Mouse (Mus musculus): Measurements from ENCODE around the gene Parp2. TPM values are rescaled to one million over a fixed set of nuclear protein-coding genes. Genes with fewer than 3 reads are reported as not detected.
"Not testable (repeated sequence)": the region's sequence is repeated elsewhere in the genome, so short reads cannot be mapped to it uniquely, and the experiment has no call there.

The Parp2 gene
- total RNA-seq, 2 experiments from 2014 or later: 8.0 to 10.2 TPM

DNA sequence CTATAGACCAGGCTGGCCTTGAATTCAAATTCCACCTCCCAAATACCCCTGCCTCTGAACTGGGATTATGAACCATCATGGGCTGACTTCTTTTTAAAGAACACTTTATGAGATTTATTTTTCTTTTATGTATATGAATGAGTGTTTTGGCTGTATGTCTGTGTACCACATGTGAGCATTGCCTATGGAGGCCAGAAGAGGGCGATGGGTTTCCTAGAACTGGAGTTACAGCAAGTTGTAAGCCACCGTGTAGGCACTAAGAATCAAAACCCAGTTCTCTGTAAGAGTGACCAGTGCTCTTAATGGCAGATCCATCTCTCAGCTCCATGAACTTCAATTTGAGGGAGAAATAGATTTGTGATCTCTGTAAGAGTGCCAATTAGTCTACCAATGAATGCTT, 15.6 kb downstream of the Parp2 start:
- intact Hi-C loops (cut with DNase I): no loop called here
- DNase-seq: no peak

DNA sequence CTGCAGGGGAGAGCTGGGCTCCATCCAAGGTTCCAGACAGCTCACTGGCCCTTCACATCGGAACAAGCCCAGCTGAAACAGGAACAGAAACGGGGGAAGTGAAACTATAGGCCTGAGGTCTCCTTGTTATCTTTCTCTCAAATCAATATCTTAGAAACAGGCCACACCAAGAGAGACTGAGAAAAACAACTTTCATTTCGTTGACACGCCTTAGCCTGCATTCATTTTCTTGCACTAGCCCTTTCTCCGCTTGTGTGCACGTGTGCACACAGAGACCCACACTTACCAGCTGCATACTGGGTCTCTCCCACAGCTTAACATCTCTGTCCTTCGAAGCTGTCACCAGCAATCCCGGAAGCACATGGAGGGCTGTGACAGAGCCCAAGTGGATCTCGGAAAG, 16.6 kb downstream of the Parp2 start:
- intact Hi-C loops (cut with DNase I): no loop called here
- DNase-seq: no peak

DNA sequence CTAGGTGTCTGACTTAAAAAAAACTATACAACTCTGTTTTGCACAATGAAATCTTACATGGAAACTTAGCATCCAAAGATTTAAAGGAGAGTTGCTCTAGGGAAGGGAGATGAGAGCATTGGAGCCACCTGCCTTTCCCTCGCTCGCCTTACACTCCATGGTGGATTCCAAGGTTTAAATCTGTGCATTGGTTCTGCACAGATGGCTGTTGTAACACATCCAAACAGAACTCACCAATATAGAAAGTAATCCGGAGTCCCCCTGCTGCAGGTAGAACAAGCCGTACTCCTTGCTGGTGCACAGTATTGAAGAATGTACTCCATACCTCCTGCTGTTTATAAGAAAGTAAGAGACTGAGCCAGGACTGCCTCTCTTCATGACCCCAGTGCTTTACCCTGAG, 18.9 kb downstream of the Parp2 start:
- intact Hi-C loops (cut with DNase I): no loop called here
- DNase-seq: no peak

DNA sequence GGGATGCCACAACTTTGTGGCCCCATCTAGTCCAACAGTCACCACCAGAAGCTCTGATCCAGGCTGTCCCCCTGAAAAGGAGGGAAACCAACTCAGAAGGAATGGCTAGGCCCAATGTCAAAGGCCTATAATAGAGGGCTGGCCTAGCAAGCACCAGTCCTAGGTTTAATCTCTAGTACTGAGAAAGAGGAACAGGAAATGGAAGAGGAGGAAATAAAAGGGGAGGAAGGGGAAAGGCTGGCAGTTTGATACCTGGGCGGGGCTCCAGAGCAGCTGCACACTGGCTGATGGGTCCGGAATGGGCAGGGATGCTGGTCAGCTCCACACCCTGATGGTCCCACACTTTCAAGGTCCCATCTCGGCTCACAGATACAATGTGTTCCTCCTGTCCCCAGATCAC, 22.2 kb downstream of the Parp2 start:
- no peak for DNase-seq
- intact Hi-C loops (cut with DNase I): no loop called here

DNA sequence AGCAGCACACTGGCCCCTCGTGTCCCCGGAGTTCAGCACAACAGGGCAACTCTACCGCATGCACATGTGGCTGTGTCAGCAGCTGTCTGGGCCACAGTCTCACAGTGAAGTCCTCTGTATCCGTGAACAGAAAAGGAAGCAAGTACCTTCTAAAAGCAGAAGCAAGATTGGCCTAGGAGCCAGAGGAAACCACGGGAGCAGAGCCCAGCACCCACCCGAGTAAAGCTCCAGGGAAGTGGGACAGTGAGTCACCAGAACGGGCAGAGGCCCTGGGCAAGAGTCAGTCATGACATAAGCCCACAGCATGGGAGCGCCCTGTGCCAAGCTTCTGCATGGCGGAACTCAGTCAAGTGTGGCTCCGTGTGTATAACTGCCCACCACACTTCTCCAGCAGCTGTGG, 26.3 kb downstream of the Parp2 start:
- intact Hi-C loops (cut with DNase I): no loop called here
- no peak for DNase-seq

DNA sequence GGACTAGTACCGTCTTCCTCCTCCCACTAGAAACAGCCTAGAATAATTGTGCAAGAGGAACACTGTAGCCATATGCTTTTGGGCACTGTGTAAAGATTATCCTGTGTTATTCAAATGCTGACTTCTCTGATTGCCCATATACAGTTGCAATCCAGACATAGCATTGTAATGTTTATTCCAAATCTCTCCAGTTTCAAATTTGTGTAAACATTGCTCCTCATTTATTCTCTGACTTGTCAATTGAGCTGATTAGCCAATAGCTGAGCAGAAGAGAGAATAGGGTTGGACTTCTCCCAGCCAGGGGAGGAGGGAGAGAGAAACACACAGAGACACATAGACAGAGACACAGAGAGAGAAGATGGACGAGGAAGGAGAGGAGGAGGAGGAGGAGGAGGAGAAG, 26.8 kb downstream of the Parp2 start:
- intact Hi-C loops (cut with DNase I): no loop called here
- no peak for DNase-seq

DNA sequence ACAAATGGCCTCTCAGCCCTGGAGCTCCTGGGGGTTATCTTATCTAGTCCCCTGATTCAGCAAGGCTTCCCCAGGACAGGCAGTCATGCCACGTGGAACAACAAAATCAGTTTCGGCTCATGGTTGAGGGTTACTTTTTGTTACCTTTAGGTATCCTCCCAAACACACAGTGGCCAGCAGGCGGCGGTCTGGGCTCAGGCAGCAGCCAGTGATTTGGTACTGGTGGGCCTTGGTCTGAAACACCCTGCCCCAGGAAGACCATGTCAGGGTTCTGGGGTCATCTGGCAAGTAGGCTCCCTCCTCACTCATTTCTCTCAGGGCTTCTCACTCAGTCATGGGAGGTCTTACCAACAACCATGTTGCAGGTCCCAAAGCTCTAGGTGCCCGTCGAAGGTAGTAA, 29.6 kb downstream of the Parp2 start:
- no peak for DNase-seq
- intact Hi-C loops (cut with DNase I): no loop called here

DNA sequence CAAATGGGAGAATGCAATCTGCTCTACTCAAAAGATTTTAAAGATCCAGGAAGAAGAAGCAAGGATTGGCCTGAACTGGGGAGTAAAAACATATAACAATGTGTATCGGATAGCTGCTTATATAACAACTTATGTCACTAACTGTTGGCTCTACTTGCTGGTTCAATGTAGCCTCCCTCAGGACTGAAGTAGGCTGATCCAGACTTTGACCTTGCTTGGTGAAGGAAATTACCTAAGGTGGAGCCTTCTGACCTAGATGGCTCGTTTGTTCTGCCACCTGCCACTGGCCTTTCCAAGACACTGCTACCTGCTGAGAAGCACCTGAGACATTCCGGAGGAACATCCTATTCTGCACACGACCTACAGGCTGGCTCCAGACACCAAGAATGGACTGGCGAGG, 48.1 kb downstream of the Parp2 start:
- intact Hi-C loops (cut with DNase I): no loop called here
- no peak for DNase-seq

DNA sequence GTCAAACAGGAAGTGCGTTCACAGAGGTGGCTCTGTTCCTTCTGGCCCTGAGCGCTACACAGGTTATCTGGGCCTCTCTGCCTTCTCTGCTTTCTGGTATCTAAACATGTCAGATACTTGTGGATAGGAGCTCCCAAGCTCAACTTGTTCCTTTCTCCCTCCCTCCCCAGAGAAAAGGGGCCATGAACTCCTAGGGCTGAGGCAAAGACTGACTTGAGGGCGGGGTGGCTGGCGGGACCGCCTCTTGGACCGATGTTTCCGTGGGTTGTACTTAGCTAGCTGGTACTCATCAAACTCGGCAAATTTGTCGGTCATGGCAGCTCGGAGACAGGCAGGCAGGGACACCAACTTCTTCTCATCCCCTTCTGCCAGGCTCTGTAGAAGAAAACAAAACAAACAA, 55.0 kb downstream of the Parp2 start:
- DNase-seq: no peak
- intact Hi-C loops (cut with DNase I): no loop called here

DNA sequence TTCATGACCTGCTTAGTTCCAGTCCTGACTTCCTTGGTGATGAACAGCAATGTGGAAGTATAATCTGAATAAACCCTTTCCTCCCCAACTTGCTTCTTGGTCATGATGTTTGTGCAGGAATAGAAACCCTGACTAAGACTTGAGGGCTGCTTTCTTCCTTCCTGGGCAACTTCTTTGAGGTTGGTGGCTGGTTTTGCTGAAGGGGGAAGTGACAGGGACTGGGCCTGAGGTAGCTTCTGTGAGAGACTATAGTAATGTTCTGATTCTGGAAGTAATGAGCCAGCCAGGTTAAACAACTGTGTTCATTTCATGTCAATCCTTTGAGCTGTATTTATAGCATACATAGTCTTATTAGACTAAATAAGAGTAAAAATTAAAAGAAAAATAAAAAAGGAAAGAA, 57.4 kb downstream of the Parp2 start:
- intact Hi-C loops (cut with DNase I): loop anchor here (5.0 kb wide), 1 partner anchor 58 kb away; the partner anchor contains the start of genes Ccnb1ip1 and Parp2
- not testable (repeated sequence) for DNase-seq

DNA sequence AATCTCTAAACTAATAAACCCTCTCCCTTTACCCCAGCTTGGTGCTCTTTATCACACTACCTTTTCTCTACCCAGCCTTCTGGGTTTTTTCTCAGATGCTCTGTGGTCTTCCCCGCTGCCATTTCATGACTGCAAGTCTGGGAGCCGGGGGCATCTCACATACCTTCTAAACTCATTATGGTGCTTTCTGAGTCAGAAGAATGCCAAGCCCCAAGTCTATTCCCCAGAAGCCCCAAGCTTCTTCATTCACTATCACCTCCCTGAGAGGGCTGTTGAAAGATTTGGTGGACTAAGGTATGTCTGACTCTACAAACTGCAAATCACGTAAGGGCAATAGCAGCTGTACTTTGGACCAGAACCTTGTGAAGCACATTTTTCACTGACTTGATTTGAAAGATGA, 59.3 kb downstream of the Parp2 start:
- no peak for DNase-seq
- intact Hi-C loops (cut with DNase I): loop anchor here (5.0 kb wide), 1 partner anchor 60 kb away; the partner anchor contains the start of genes Ccnb1ip1 and Parp2

DNA sequence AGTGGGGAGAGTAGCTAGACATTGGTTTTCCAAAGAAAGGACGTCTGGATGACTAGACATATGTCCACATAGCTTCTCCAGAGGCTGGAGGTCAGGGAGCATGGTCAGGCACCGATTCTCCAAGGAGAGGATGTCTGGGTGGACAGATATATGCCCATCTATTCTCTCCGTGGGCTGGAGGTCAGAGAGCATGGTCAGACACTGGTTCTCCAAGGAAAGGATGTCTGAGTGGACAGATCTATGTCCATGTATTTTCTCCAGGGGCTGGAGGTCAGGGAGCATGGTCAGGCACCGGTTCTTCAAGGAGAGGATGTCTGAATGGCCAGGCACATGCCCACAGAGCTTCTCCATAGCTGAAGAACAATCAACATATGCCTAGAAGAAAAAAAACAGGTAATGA, 60.6 kb downstream of the Parp2 start:
- intact Hi-C loops (cut with DNase I): loop anchor here (5.0 kb wide), 1 partner anchor 61 kb away; the partner anchor contains the start of genes Ccnb1ip1 and Parp2
- DNase-seq: no peak

DNA sequence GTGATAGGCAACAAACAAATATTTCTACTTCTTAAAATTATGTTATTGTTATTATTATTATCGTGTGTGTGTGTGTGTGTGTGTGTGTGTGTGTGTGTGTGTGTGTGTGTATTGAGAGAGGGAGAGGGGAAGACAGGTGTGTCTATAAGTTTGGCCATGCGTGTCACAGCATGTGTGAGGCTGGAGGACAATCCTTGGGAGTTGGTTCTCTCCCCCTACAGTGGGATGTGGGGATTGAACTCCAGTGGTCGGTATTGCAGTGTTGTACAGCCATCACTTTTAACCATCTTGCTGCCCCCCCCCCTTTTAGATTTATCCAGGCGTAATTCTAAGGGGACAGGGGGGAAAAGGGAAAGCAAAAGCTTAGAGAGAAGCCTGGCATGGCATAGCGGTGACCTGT, 61.0 kb downstream of the Parp2 start:
- intact Hi-C loops (cut with DNase I): loop anchor here (5.0 kb wide), 1 partner anchor 61 kb away; the partner anchor contains the start of genes Ccnb1ip1 and Parp2
- no peak for DNase-seq

DNA sequence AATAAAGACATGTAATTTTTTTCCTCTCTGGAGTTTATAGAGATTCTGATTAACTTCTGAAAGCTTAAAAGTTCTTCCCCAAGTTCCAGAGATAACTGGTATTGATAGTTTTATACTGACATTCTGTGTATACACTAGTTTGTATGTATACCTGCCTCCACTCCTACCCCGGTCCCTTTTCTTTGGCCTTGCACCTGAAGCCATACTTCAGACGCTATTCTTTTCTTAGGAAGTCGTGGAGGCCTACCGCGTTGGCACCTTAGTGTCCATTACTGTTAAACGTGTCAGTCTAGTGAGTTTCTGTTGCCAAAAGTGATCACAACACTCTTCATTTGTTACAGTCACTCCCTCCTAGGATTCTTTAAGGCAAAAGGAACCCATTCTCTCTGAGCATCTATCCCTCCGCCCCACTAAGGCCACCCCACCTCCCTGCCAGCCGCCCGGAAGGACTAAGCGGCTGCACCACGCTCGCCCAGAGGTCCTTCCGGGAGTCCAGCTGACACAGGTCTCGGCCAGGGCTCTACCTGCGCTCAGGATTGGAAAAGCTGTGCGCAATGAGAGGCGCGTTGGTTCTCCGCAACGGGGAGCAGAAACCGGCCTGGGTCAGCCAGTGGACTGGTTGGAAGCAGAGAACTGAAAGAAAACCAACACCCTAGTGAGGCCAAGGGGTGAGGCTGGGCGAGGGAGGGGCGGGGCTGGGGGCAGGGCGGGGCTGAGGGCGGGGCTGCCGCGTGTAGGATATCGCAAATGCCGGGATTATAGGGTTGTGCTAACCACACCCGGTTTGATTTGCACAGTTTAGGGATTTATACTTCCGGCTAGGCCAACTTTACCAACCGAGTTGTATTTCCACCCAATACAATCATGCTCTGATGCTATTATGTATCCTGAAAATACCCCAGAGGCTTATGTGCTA, 62.5 kb downstream of the Parp2 start, which contains the start of gene Tep1:
TSS of gene Tep1 (minus strand) at position 672 of the 916 bp plus-strand sequence.
- DNase-seq: peak; percentile 57 to 79
- intact Hi-C loops (cut with DNase I): loop anchor here (5.0 kb wide), 1 partner anchor 63 kb away; the partner anchor contains the start of genes Ccnb1ip1 and Parp2

DNA sequence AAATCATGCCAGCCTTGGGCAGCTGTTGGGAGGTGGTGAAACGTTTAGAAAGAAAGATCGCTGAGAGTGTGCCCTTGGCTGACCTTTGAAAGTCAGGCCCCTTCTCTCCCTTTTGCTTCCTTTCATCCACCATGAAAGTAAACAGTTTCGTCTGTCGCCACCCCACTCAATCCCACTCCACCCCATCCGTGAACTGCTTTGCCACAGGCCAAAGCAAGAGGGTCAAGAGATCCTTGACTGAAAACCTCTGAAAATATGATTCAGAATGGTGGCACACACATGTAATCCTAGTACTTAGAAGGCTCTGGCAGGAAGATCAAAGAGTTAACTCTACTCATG, 63.1 kb downstream of the Parp2 start:
- intact Hi-C loops (cut with DNase I): no loop called here
- DNase-seq: no peak

Other genes with a start within 250 kb of the Parp2 start
- not detected for gene Olfr744, start 193.0 kb upstream of the Parp2 start, total RNA-seq (2021)
- gene Olfr745, start 168.5 kb upstream of the Parp2 start, total RNA-seq (2021): not detected
- gene Olfr746, start 160.8 kb upstream of the Parp2 start, total RNA-seq (2021): not detected
- not detected for gene Olfr747, start 114.6 kb upstream of the Parp2 start, total RNA-seq (2021)
- gene Olfr748, start 100.5 kb upstream of the Parp2 start, total RNA-seq (2021): not detected
- not detected for gene Olfr749, start 62.7 kb upstream of the Parp2 start, total RNA-seq (2021)
- gene Ttc5, start 22.3 kb upstream of the Parp2 start, total RNA-seq (2021): 1 to 10 TPM; 5.8 to 7.1 TPM
- under 1 TPM in 1 of 2 experiments, not detected in 1; 0.86 TPM for gene Ccnb1ip1, start 109 bp upstream of the Parp2 start, total RNA-seq (2021)
- 1 to 10 TPM; 6.6 to 8.8 TPM for gene Tep1, start 62.7 kb downstream of the Parp2 start, total RNA-seq (2021)
- gene Klhl33, start 89.7 kb downstream of the Parp2 start, total RNA-seq (2021): 100 to 1,000 TPM; 100 to 136 TPM
- 10 to 100 TPM; 38.3 to 46.7 TPM for gene Osgep, start 117.1 kb downstream of the Parp2 start, total RNA-seq (2021)
- 10 to 100 TPM; 26.9 to 28.6 TPM for gene Apex1, start 117.1 kb downstream of the Parp2 start, total RNA-seq (2021)
- 10 to 100 TPM; 12.4 to 15.4 TPM for gene Pip4p1, start 123.0 kb downstream of the Parp2 start, total RNA-seq (2021)
- 1 to 10 TPM; 3.9 to 4.3 TPM for gene Pnp, start 123.2 kb downstream of the Parp2 start, total RNA-seq (2021)
- gene Gm49342, start 136.7 kb downstream of the Parp2 start, total RNA-seq (2021): 1 to 10 TPM; 2.4 to 5.2 TPM
- gene Pnp2, start 148.2 kb downstream of the Parp2 start, total RNA-seq (2021): under 1 TPM in 1 of 2 experiments, not detected in 1; 0.41 TPM
- gene Rnase10, start 199.9 kb downstream of the Parp2 start, total RNA-seq (2021): not detected
- not detected for gene Rnase9, start 234.0 kb downstream of the Parp2 start, total RNA-seq (2021)
- gene Rnase11, start 242.3 kb downstream of the Parp2 start, total RNA-seq (2021): not detected
- gene Rnase12, start 249.8 kb downstream of the Parp2 start, total RNA-seq (2021): not detected

All from gastrocnemius, postnatal 36 days (tissue).